Mouse (Mus musculus) induced T-regulatory cell, adult 2 months (primary cell): Measurements from ENCODE around the gene Tubgcp3.
"Not testable (repeated sequence)": the region's sequence is repeated elsewhere in the genome, so short reads cannot be mapped to it uniquely, and the experiment has no call there.

Experiments used
- DNase-seq: peaks from one replicate; pipeline ENCODE4 v3.0.0-alpha.2; 2012; ENCODE audit warnings: low read depth

Tubgcp3 gene

DNA sequence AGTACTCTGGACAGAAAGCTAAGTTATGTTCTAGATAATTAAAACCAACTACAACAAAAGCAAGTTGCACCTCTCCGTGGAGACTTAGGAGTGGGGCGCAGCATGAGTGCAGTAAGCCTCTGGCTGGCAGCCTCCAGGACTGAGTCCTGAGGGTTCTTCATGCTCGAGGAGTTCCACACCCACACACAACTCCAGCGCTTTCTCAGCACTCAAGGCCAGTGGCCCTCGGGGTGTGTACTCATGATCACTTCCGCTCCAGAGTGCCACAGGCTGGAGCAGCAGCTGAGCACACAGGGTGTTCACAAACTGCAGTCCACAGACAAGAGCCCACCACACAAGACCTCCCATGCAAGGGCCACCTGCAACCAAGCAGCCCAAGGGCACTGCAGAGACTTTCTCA is 30.5 kb downstream of the Tubgcp3 start:
- no peak for DNase-seq

DNA sequence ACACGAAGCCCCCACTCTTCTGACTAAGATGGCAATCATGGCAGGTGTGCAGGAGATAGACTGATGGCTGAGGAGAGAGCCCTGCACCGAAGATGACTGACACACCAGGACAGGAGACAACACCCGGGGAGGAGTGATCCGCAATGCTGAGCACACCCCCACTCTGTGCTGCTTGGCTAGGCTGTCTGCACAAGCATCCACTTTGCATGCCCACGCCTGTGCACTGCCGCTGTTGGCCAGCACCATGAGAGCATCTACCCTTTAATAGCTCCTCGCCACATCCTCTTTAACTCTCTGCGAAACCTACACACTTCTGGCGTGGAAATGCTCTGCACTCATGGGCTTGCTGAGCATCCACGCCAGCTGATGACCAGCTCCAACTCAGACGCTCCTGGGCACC is 33.6 kb downstream of the Tubgcp3 start:
- DNase-seq, result no peak

DNA sequence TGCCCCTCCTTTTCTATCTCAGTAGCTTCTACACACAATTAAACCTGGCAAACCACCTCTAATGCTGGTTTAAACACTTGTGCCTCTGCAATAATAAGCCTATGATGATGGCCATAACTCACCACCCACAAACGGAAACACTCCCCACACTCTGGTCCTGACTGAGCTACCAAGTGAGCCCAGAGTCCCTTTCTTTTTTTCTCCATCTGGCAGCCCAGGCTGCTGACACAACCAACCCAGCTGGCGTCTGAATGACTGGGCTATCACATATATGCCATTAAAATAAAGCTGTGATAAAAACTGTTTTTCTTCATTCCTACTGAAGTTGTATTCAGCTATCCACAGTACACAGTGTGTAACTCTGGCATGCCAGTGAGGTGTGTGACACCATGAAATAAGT is 36.7 kb downstream of the Tubgcp3 start:
- no peak for DNase-seq

DNA sequence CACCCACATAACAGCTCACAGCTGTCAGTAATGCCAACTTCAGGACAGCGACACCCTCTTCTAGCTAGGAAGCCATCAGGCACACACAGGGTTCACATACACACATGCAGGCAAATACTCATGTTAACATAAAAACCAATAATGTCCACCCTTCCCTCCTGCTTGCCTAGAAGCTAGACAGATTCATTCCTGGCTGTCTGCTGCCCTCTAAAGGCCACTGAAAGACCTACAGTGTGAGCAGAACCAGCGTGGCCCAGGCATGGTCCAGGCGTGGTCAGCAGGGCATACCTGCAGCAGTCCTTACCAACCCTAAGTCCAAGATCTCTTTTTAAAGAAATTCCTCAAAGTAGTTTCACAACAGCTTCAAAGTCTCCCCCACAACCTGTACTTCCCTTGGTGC is 43.0 kb downstream of the Tubgcp3 start:
- peak; percentile 37 for DNase-seq

DNA sequence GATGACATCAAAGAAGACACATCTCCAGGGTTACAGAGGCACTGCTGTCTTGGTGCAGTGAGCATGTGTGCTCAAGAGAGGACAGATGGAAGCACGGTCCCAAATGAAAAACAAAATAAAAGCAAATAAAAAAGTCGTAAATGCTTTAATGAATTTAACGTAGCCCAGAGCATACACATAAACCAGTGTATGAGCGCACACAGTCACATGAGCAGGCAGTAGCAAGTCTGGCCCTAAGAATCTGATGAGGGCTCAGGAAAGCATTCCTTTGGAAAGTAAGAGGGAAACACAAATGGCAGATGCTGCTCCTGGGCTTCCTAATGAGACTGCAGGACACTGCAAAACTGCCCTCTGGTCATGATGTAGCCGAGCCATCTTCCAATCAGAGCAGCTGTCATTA is 46.2 kb downstream of the Tubgcp3 start:
- no peak for DNase-seq

DNA sequence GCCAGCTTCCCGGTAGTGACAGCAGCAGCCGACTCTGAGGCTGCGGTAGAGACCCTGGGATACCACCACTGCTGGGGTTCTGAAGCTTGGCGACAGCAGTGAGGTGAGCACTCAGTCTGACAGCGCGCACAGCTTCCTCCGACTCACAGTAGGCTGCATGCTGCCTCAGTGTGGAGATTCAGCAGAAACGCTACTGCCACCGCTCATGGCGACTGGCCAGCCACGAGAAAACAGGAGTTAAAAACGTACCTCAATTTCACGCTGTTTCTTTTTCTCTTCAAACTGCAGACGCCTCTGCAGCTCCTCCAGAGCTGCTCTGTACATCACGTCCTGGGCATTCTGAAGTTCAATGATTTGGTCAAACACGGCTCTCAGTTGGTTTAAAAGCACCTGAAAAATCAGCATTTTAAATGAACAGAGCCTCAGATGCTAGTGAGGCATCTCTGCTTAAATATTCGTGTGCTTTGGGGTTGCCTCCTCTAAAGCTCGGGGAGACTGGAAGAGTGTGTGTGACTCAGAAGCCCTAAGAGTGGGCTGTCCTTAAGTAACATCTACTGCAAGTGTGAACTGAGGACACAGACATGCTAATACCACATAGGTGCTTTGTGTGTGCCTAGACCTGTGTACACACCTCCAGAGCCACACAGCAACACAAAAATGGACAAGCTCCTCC is 50.4 kb downstream of the Tubgcp3 start:
- no peak for DNase-seq

DNA sequence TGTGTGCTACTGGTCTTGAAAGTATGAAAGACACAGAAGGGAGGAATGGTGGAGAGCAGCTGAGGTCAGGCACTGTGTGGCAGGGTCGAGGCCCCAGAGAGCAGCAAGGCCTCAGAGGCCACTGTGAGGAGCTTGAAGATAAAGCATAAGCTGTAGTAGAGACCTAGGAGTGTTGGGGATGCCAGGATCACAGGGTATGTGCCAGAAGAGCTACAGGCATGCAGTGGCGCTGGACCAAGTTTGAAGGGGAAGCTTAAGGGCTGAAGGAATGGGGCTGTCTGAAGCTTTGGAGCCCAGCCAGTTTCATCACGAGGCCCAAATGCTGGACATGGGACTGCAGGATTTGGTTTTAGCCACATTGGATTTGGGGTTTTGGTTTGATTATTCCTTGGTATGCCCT is 54.7 kb downstream of the Tubgcp3 start:
- not testable (repeated sequence) for DNase-seq

DNA sequence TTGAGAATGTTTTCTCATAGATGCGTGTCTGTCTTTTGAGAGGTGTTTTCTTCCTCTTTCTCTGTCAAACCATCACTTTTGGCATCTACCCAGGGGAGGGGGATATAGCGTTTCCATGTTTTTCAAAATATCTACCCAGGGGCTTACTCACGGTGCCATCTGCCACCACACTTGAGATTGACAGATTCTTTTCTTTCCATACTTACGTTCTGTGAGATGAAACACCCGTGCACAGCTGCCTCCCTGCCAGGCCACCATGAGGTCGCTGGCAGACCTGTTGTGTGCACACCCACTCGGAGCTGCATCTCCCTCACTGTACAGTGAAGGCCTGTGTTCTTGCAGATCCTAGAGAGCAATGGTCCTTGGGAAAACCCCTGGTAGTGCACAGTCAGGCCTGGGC is 58.8 kb downstream of the Tubgcp3 start:
- DNase-seq, result no peak

DNA sequence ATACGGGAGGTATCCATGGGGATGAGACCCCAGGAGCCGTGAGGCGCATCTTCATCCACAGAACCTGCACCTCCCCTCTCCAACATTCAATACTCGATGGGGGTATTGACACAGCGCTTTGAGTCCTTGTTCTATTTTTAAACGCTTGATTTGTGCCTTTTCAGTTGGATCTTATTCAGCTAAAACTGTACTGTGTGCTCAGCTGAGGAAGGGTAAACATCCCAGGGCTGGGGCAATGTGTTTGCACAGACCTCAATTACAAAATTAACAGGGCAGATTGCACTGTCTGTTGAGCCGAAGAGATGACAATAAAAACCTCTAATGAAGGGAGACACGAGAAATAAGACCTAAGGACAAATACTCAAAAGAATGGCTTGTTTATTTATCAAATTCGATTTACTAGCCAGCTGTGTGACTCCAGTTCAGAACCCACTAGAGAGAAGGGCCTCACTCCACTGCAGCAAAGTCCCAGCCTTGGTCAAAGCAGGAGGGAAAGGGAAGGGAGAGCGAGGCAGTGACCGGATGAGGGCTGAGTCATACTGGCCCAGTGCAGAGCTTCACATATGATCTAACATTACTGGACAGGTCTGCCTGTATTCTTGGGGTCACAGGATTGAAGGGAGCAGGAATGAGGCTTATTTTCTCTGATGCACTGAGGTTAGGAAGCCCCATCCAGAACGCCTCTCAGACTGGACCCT is 62.1 kb downstream of the Tubgcp3 start:
- DNase-seq, result no peak

DNA sequence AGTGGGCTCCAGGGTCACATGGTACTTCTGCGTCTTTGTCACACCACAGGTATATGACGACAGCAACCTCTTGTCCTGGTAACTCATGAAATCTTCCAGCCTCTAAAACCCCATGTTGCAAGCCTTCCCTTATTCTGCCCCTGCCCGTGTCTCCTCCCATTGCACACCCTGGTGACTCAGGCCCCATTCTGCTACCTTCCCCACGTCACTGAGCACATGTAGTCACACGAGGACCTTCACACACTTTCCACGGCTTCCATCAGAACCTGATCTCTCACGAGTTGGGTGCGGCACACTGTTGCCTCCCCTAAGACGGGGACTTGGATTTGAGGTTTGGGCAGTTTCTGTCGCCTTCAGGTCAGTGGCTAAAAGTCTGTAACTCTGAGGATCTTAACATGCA is 63.2 kb downstream of the Tubgcp3 start:
- no peak for DNase-seq

DNA sequence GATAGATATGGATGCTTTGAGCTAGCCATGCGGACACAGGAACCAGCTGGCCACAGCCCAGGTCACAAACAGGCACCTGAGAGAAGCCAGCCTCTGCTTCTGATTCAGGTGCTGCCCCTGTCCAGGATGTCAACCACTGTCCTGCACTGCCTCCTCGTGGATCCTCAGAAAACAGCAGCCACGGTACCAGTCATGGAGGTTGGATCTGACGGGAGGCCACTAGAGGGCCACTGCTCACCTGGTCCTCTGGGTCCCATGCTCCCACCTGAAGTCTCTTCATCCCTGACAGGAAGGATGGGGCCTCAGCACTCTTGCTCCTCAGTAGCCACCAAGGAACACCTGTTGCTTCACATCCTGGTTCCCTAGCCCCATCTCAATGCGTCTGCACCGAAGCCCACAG is 64.8 kb downstream of the Tubgcp3 start:
- DNase-seq, result peak; percentile 86

DNA sequence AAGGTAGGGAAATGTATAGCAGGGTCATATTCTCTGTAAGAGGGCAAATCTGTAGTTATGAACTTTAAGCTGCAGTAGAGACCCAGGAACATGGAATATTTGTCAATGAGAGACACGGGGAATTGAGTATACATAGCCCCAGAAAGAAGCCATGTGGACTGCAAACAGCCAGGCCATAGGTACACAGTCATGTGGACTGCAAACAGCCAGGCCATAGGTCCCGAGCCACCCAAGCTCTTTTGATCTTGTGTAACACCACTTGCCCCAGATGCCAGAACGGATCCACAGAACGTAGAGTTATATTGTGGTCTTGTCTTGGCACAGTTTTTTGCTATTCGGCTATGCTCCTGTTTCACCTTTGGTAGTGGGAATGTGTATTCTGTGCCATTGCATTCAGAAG is 88.3 kb downstream of the Tubgcp3 start:
- no peak for DNase-seq

DNA sequence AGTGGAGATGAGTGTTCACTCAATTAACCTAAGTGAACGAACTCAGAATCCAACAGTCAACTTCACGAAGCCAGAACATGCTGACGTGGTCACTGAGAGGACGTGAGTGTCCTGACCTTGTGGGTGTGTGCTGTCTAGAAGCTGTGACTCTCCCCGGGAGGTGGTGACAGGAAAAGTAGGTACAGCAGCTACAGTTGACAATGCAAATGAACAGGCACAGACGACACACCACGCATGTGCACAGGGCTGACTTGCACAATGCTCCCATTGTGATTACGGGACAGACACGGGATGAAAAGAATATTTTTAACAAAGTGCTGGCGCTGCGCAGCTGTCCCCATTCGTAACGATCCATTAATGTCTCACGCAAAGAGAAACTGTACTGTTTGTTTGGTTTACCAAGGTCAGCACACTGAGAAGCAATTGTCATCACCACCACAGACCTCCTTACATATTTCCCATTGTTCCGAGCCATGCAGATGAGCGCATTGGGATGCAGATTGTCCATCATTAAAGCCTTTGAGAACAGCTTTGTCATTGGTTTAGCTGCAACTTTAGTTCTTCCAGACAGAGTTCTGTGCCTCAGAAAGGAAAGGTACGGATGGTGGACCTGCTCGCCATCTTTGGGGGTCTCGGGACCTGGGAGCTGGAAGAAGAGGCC is 92.6 kb downstream of the Tubgcp3 start:
- not testable (repeated sequence) for DNase-seq

DNA sequence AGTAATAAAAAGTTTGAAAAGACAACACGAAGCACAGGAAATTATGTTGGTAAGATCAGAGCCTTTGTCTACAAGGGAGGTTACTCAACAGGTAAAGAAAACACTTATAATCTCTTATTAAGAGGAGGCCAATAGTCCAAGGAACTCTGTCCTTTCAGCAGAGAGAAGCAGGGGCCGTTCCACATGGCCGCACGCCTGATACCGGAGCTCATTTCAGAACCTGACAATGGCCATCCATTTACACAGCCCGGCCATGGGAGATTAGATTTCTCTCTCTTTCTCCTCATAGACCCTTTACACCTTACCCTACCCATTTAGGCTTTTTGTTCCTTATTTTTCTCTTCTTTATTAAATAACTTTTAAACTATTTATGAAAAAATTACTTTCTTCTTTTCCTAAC is 95.3 kb downstream of the Tubgcp3 start:
- DNase-seq, result no peak

DNA sequence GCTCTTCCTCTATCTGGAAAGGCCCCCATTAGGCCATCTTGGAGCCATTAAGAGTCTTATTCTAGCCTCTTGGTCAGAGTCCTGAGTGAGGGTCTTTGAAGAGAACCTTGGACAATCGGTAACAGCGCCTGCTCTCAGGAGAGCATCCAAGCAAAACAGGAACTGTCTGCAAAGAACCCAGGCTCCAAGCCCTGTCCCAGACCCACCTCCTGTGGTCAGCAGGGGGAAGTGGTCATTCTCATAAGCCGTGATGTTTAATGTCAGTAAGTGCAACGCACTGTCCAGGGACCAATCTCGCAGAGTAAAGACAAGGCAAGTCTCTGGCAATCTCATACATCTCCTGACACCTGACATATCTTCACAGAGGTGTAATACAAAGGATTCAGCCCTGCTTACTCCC is 96.0 kb downstream of the Tubgcp3 start:
- no peak for DNase-seq

DNA sequence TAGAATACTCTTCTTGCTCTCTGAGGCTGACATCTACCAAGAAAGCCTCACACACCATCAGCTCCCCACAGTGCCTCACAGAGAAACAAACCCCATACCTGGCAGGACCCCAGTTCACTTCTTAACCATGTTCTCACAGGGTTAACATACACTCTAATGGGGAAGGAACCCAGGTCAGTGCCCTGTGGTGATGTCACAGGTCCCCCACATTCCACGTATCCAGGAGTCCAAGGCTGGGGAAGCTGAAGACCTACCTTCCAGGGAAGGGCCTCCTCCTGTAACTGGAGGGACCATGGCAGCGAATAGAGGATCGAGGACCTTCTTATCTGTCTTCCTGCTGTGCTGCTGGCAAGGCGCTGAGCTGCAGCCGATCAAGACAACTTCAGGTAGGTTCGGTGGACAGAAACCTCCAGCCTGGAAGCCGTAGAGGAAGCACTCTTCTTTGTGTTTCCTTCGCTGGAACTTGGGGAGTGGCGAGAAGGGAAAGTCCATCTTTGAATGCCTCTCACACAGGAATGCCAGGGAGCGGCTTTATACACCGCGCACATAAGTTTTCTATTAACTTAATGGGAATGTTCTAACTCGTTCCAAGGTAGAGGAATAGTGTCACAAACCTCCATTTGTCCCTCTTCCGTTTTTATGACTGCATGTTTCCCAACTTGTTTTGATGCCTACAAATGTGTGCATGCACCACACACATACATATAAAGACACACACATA is 99.1 kb downstream of the Tubgcp3 start, which contains the start of gene Spaca7:
Gene Spaca7, plus strand, starts transcription at position 216 of the 721 bp plus-strand sequence.
- no peak for DNase-seq

DNA sequence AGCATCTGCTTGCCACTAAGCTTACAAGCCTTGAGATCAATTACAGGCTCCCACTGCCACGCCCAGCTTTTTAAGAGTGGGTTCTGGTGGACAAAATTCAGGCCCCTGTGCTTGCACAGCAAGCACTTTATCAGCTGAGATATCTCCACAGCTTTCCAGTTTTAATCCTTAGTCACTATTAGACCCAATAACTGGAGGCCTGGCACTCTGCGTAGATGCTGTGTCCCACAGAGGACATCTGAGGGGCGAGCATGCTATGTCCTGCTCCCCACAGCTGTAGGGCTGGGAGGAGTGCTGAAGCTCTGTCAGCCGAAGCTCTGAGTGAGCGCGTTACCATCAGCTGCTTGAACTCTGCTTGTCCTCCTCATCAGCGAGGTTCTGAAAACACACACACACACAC is 105.5 kb downstream of the Tubgcp3 start:
- DNase-seq, result no peak

DNA sequence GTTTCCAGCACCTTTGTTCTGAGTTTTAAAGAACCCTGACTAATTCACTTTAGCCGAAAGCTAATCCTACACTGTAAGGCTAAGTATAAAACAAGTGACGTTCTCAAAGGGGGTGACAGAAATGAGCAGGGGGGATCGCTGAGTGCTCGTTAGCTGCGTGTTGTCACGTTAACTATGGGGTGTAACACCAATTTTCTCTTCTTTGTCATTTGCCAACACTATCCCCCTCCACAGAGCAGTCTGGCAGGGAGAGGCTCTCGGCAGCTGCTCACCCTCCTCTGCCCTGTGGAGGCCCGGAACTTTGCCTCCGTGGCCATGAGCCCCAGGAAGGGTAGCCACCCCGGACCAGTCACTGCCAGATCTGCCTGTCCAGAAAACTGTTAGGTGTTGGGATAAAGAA is 106.6 kb downstream of the Tubgcp3 start:
- DNase-seq, result no peak

DNA sequence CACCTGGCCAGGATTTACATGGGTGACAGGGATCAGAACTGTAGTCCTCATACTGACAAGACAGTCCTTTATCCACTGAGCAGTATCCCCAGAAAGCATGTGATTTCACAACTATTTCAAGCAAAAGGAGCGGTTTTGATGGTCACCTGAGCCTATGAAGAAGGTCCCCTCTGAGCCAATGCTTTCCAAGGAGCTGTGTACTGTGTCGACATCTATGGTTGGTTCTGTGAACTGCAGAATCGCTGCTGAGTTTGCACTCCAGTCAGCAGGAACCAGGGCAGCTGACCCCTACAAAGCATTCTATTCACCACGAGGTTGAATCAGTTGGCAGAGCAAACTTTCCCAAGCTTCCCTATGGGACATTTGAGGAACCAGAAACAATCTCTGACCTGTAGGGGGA is 107.7 kb downstream of the Tubgcp3 start:
- DNase-seq, result no peak
